Mouse (Mus musculus) CD4-positive, CD25-positive, alpha-beta regulatory T cell, adult 2 months (primary cell): ENCODE measurements around the gene Reg3g.
"Not testable (repeated sequence)": the region's sequence is repeated elsewhere in the genome, so short reads cannot be mapped to it uniquely, and the experiment has no call there.

Source experiments
- DNase-seq: peaks from one replicate; pipeline ENCODE4 v3.0.0-alpha.2; 2012; ENCODE audit warnings: low read depth, low spot score

The Reg3g gene

DNA sequence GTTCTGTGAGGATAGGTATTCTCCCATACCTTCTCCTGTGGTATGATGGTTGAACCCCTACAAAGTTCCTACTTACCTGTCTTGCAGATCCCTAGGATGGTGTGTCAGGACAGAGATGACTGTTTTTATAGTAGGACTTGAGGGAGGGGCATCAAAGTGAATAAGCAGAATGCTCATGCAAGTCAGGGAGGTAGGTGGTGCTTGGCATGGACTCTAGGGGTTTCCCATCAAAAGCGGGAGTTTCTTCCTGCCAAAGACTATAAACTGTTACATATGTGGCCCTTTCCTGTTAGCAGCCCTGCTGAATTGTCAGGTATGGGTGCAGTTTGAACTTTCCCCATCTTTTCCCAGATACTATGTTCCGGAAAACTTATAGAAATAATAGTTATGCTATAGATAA is at the start of gene Reg3g:
TSS of gene Reg3g (minus strand) at position 101 of the 400 bp plus-strand sequence.
- no peak for DNase-seq

DNA sequence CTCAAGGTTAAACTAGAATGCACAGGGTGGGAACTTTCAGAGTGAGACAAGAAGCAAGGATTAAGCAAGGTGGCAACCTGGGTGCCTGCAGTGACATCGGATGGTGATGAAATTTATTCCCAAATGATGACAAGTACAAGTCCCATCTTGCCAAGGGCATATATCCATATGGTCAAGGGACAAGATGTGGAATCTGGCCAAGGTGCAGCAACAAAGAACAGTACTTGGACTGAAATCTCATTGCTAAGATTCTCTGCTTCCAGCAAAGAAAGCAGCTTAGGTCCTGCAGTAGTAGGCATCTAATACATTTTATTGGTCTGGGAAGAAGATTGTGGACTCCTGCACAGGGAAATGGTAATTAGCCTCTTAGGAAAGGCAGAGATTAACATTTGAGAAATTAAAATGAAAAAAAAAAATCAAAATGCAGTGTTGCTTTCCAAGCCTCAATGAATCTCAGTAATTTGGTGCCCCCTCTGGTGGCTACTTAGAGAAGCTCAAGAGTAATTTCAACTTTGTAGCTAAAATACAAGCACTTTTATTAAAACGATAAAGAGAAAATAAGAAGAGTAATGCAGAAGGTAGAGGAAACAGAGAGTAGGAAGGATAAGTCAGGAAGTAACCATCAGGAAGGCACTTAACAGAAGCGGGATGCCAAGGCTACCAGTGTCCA is 47.2 kb upstream of the Reg3g start:
- no peak for DNase-seq

DNA sequence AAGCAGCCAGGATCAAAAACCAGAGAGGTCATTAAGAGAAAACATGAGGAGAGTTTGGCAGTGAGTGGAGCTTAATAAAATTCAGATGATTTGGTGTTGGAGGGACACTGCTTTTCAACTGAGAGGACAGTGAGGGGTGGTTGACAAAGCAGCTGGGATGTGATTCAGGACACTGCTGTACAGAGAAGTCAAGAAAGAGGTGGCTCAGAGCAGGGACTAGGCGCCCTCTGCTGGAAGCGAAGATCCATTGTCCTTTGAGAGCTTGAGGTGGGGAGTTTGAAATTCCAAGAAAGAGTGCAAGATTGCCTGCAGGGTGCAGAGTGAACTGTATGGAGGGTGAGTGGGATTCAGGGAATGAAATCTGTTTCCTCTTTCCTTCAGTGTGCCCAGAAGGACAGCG is 44.2 kb upstream of the Reg3g start:
- DNase-seq, result no peak

DNA sequence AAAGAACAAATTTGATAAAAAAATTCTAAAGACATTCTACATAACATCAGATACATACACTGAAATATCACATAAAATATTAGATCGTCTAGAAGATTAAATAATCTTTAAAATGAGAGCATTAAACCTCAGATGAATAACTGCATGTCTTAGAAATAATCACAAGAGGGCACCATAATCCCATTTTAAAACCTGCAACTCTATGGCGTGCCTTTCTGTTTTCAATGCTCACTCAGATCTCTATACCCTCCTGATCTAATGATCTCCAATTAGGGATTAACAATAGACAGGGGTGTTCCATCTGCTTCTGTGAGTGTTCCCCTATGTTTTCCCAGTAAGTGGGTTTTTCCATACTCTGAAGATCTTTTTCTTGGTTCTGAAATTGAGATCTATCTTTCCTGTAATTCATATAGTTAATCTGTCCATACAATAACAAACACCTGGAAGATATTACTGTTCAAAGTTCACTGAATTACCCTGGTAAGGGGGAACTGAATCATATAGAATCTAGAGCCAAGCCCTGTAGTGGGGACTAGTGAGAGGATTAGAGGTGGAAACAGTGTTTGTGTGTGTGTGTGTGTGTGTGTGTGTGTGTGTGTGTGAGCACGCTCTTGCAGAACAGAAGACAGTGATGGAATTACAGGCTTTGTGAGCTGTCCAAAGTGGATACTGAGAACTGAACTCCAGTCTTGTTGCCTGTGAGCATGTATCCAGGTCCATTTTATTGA is 41.7 kb upstream of the Reg3g start:
- no peak for DNase-seq

GRCm38 (mm10) chr6:78505745-78506144 is 37.1 kb upstream of the Reg3g start:
- DNase-seq, result no peak

- DNase-seq, result no peak
Measured at GRCm38 (mm10) chr6:78494633-78495032, 26.0 kb upstream of the Reg3g start.

DNA sequence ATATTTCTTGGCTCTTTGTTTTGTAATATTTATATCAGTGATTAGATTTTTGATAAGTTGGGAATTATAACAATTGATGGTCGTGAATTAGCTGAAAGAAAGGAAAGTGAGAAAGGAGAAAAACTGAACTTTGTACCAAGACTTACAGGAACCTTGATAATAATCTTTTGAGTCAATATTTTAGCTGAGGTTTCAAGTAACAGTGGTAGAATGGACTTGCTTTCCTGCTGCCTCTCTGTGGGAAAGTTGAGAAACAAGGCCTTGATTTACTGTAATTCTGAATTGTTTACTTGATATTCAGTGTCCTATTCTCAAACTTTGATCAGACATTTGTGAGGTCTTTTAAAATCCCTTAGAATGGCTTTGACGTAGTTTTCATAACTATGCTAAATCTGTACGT is 615 bp upstream of the Reg3g start:
- no peak for DNase-seq

DNA sequence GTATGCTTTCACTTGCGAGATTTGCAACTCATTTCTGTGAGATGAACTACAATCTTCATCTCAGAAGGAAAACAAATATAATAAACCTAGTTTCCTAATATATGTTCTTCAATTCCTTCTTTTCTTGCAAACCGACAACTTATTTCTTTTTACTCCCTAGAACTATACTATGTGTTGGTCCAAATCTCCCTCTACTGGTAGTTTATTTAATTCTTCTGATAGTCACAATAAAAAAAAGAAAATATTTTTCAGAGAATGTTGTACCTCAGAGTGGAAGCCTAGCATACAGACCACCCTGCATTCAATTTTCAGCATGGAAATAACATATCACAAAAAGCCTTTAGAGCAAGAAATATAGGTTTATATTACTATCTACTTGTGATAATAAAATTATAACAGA is 5.4 kb downstream of the Reg3g start:
- DNase-seq, result no peak

- DNase-seq, result no peak
Measured at GRCm38 (mm10) chr6:78462360-78462759, 6.3 kb downstream of the Reg3g start.

- DNase-seq, result no peak
Measured at GRCm38 (mm10) chr6:78460191-78460825, 8.4 kb downstream of the Reg3g start.

GRCm38 (mm10) chr6:78452804-78453203 is 15.9 kb downstream of the Reg3g start:
- no peak for DNase-seq

DNA sequence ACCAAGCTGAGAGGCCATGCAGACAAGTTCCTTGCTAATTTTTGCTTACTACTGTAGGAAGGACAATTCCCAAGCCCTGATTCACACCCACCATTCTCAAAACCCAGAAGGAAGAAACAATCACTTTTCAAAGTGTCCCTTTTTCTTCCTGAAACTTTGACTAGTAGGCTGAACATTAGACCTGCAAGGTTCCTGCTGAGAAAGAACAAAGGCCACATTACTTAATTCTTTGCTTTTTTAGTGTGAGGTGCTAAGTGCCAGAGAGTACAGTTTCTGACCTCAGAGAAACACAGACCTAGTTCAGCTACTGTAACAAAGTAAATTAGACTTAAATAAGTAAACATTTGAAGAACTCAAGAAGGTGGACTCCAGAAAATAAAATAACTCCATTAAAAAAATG is 20.3 kb downstream of the Reg3g start:
- DNase-seq, result no peak

DNA sequence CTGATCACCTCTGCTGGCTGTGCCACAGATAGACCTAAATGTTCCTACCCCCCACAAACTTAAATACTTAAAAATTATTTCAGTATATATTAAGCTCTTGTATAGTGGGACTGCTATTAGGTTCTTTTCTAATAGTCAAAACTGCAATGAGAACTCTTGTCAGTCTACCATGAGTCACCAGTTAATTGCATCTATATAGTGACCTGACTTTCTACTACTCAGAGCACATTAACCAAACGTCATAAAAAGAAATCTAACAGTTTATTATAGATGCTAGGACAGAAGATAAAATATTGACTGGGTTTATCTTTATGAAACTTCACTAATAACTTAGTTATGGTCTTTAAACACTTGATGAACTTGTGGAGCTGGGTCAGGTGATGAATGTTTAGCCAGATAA is 21.5 kb downstream of the Reg3g start:
- DNase-seq, result no peak

- no peak for DNase-seq
Measured at GRCm38 (mm10) chr6:78425497-78425896, 43.2 kb downstream of the Reg3g start.

DNA sequence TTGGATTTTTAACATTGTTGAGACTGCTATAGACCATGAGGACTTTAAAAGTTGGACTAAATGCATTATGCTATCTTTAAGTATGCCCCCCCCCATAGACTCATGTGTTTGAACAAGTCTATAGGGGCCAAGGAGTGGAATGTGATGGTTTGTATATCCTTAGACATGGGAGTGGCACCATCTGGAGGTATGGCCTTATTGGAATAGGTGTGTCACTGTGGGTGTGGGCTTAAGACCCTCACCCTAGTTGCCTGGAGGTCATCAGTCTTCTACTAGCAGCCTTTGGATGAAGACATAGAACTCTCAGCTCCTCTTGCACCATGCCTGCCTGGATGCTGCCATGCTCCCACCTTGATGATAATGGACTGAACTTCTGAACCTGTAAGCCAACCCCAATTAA is 46.3 kb downstream of the Reg3g start, which contains the start of gene Reg1:
TSS of gene Reg1 (plus strand) at position 301 of the 400 bp plus-strand sequence.
- not testable (repeated sequence) for DNase-seq
